Mouse (Mus musculus) hindbrain, postnatal 0 days (tissue): ENCODE measurements around the gene Zkscan1. TPM values are rescaled to one million over a fixed set of nuclear protein-coding genes. Genes with fewer than 3 reads are reported as not detected.
A peak's percentile ranks its signal among the peaks of the same experiment; 100 is the strongest.
"Not testable (repeated sequence)": the region's sequence is repeated elsewhere in the genome, so short reads cannot be mapped to it uniquely, and the experiment has no call there.

Source experiments
- ATAC-seq: fragments of 200-750 bp; cut with Nextera tagmentation; 2 replicates; pipeline ENCODE4 v1.8.0; 2017; ENCODE audit warnings: mild to moderate bottlenecking, moderate TSS enrichment, moderate library complexity
- DNase-seq: peaks from one replicate; pipeline ENCODE4 v3.0.0-alpha.2; 2015; ENCODE audit warnings: low spot score
- H3K27ac ChIP-seq: fragments of 300-500 bp; sonication (generic); 2 replicates; pipeline ENCODE4 v1.5.1; 2014; ENCODE audit warnings: mild to moderate bottlenecking
- H3K27me3 ChIP-seq: fragments of 300-500 bp; sonication (generic); 2 replicates; pipeline ENCODE4 v1.6.1; 2014; ENCODE audit warnings: low read length, mixed read lengths; ENCODE audit not compliant: insufficient read depth
- H3K36me3 ChIP-seq: fragments of 300-500 bp; sonication (generic); 2 replicates; pipeline ENCODE4 v1.6.1; 2014; ENCODE audit warnings: low read length, mixed read lengths; ENCODE audit not compliant: insufficient read depth
- H3K4me1 ChIP-seq: fragments of 300-500 bp; sonication (generic); 2 replicates; pipeline ENCODE4 v1.6.1; 2014; ENCODE audit warnings: antibody characterized with exemption, low read length, mixed read lengths; ENCODE audit not compliant: insufficient read depth
- H3K4me2 ChIP-seq: fragments of 300-500 bp; sonication (generic); 2 replicates; pipeline ENCODE4 v1.6.1; 2014; ENCODE audit warnings: low read depth, mild to moderate bottlenecking, low read length, moderate library complexity, mixed read lengths
- H3K4me3 ChIP-seq: fragments of 300-500 bp; sonication (generic); 2 replicates; pipeline ENCODE4 v1.5.1; 2014; ENCODE audit warnings: low read length
- H3K9ac ChIP-seq: fragments of 300-500 bp; sonication (generic); replicated peaks from 2 replicates; pipeline ENCODE4 v1.6.1; 2014; ENCODE audit warnings: mild to moderate bottlenecking, low read length, moderate library complexity, mixed read lengths
- H3K9me3 ChIP-seq: fragments of 300-500 bp; sonication (generic); 2 replicates; pipeline ENCODE4 v1.6.1; 2016; ENCODE audit warnings: low read length, mixed read lengths
- CTCF ChIP-seq: IDR thresholded peaks from 2 replicates; pipeline ENCODE4 v1.5.1; 2016; ENCODE audit warnings: antibody characterized with exemption, control low read depth, low read depth
- WGBS: fragments of 180-500 bp; shearing (Covaris S2); extraction: QIAGEN DNeasy Blood & Tissue Kit; methylation state at CpG from one replicate; pipeline ENCODE4 v1.1.7; 2014; 5-methylcytosine and 5-hydroxymethylcytosine counted together
- polyA plus RNA-seq: library from polyadenylated mRNA; unstranded; fragments of >200 nt; fragmentation: Nextera tagmentation; extraction: Ambion mirVana; gene quantifications from 2 replicates; pipeline ENCODE4 v1.2.1, GENCODE M21; 2015
- total RNA-seq: library from RNA; depleted of rRNA; stranded (reverse); fragments of >200 nt; gene quantifications from 2 replicates; pipeline ENCODE4 v1.2.3, GENCODE M21; 2014

Gene Zkscan1
- total and polyA plus RNA-seq, 2 experiments from 2014 or later: 11.7 to 36.8 TPM

GRCm38 (mm10) chr5:138090271-138090670 lies 5.4 kb downstream of the Zkscan1 start:
- Histone ChIP-seq H3K4me3 (no peak overlapping the region), H3K9ac (no peak overlapping the region), H3K9me3 (no peaks in the 10 kb centered on the region), H3K27me3 (no peaks in the 10 kb centered on the region), H3K4me2 (no peak overlapping the region), H3K27ac (no peak overlapping the region), H3K36me3 (peaks cover 21% of the 10 kb centered on the region), H3K4me1 (no peaks in the 10 kb centered on the region)
- ATAC-seq (no peak), DNase-seq (peak; percentile 46)
- 72% methylated on average over 3 of the region's 3 CpGs for WGBS
- peak; percentile 57 for TF ChIP-seq CTCF

GRCm38 (mm10) chr5:138090737-138091136 lies 5.9 kb downstream of the Zkscan1 start:
- H3K9ac ChIP-seq: no peak overlapping the region
- H3K27ac ChIP-seq: no peak overlapping the region
- no peaks in the 10 kb centered on the region for H3K9me3 ChIP-seq
- H3K4me2 ChIP-seq: no peak overlapping the region
- ATAC-seq: no peak
- H3K4me3 ChIP-seq: no peak overlapping the region
- WGBS: 89% methylated on average over 5 of the region's 5 CpGs
- H3K27me3 ChIP-seq: no peaks in the 10 kb centered on the region
- H3K36me3 ChIP-seq: peaks cover 21% of the 10 kb centered on the region
- DNase-seq: no peak
- H3K4me1 ChIP-seq: no peaks in the 10 kb centered on the region
- TF ChIP-seq CTCF: no peak

GRCm38 (mm10) chr5:138092771-138093170 lies 7.9 kb downstream of the Zkscan1 start:
- no peak for ATAC-seq
- WGBS: 92% methylated on average over 4 of the region's 4 CpGs
- Histone ChIP-seq H3K4me3 (no peak overlapping the region), H3K9ac (no peak overlapping the region), H3K27me3 (no peaks in the 10 kb centered on the region), H3K9me3 (no peaks in the 10 kb centered on the region), H3K27ac (no peak overlapping the region), H3K4me1 (no peaks in the 10 kb centered on the region), H3K36me3 (peaks cover 36% of the 10 kb centered on the region), H3K4me2 (no peak overlapping the region)
- TF ChIP-seq CTCF: no peak
- DNase-seq: no peak

- DNase-seq (no peak), ATAC-seq (no peak)
- Histone ChIP-seq H3K4me2 (no peak overlapping the region), H3K27ac (no peak overlapping the region), H3K9me3 (no peaks in the 10 kb centered on the region), H3K4me3 (no peak overlapping the region), H3K27me3 (no peaks in the 10 kb centered on the region), H3K9ac (no peak overlapping the region), H3K36me3 (peaks cover 52% of the 10 kb centered on the region), H3K4me1 (no peaks in the 10 kb centered on the region)
- TF ChIP-seq CTCF: no peak
- WGBS: 98% methylated on average over 6 of the region's 6 CpGs
Observed at GRCm38 (mm10) chr5:138094474-138094873, 9.6 kb downstream of the Zkscan1 start.

DNA sequence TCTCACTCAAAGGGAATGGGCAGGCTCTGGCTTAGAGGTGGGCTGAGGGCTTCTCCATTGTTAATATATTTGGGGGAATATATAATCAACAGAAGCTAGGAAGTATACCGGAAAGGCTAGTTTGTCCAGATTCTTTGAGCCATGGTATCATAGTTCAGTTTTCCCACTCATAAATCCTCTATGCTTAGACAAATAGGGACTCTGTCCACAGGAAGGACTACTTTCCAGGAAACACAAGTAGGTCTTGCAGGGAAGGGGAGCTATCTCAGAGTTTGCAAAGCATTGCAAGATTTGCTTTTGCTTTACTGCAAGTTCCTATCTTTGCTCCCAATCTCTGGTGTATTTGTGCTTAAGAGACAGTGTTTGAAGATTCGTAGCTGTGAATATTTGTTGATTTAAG lies 20.1 kb downstream of the Zkscan1 start:
- no peak for DNase-seq
- 97% methylated on average over 2 of the region's 2 CpGs for WGBS
- no peak overlapping the region for H3K4me2 ChIP-seq
- TF ChIP-seq CTCF: no peak
- H3K9ac ChIP-seq: no peak overlapping the region
- no peaks in the 10 kb centered on the region for H3K27me3 ChIP-seq
- no peaks in the 10 kb centered on the region for H3K4me1 ChIP-seq
- no peaks in the 10 kb centered on the region for H3K9me3 ChIP-seq
- H3K27ac ChIP-seq: no peak overlapping the region
- H3K36me3 ChIP-seq: peaks cover 47% of the 10 kb centered on the region
- no peak overlapping the region for H3K4me3 ChIP-seq
- no peak for ATAC-seq

DNA sequence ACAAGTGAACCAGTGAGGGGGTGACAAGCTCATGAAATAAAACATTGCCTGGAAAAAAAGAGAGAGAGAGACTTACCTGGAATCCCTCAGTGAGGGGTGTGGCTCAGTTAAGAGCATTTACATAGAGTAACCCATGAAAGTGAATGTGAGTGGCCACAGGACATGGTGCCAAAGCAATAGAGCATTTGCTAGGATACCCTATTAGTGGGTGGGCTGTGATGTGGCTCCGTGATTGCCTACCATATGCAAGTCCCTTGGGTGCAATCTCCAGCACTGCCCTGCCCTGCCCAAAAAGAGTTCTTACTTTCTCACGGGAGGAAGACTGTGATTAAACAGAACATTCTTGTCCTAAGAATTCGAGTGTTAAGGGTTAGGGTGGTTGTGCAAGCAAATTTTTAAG lies 22.2 kb downstream of the Zkscan1 start:
- H3K4me3 ChIP-seq: no peak overlapping the region
- H3K9ac ChIP-seq: no peak overlapping the region
- no peaks in the 10 kb centered on the region for H3K27me3 ChIP-seq
- no peaks in the 10 kb centered on the region for H3K4me1 ChIP-seq
- 68% methylated on average over 3 of the region's 3 CpGs for WGBS
- H3K4me2 ChIP-seq: no peak overlapping the region
- no peaks in the 10 kb centered on the region for H3K9me3 ChIP-seq
- ATAC-seq: no peak
- peaks cover 25% of the 10 kb centered on the region; the same call in 1 of the 2 replicates for H3K36me3 ChIP-seq
- no peak for DNase-seq
- no peak overlapping the region for H3K27ac ChIP-seq
- no peak for TF ChIP-seq CTCF

DNA sequence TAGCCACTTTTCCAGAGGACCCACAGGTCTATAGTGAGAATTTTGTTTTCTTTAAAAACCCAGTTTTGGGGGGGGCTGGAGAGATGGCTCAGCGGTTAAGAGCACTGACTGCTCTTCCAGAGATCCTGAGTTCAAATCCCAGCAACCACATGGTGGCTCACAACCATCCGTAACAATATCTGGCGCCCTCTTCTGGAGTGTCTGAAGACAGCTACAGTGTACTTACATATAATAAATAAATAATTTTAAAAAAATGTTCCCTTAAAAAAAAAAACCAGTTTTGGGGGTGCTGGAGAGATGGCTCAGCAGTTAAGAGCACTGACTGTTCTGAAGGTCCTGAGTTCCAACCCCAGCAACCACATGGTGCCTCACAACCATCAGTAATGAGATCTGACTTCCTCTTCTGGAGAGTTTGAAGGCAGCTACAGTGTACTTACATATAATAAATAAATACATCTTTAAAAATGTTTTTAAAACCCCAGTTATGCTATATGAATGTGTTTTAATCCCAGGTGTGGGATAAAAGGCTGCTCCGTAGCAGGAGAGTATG lies 25.0 kb downstream of the Zkscan1 start:
- ATAC-seq, H3K27me3 ChIP-seq, H3K4me1 ChIP-seq, H3K9me3 ChIP-seq, H3K4me3 ChIP-seq, H3K27ac ChIP-seq, H3K36me3 ChIP-seq, DNase-seq, H3K9ac ChIP-seq, H3K4me2 ChIP-seq: not testable (repeated sequence)
- WGBS: 63% methylated on average over 4 of the region's 4 CpGs
